Mouse (Mus musculus): ENCODE results near the gene Acox3. TPM values are rescaled to one million over a fixed set of nuclear protein-coding genes. Genes with fewer than 3 reads are reported as not detected.

Acox3 gene
- 78.2 and 82.6 TPM in 2 replicates for polyA plus RNA-seq (2012; rRNA removed)

- WGBS, result 1% methylated on average over 35 of the region's 35 CpGs
- Histone ChIP-seq H3K27ac (ENCODE audit: control insufficient read depth, insufficient read depth, low read length) (no peak within 1 kb of the TSS), H3K4me3 (ENCODE audit: control insufficient read depth, insufficient read depth, low read length) (peak within 1 kb of the TSS; percentile 94), H3K4me1 (replicated peaks; ENCODE audit: control insufficient read depth, insufficient read depth, low read length) (peaks cover 8% of the 10 kb centered on the region; the same call in 1 of the 2 replicates), H3K36me3 (ENCODE audit: control insufficient read depth, insufficient read depth, low read length) (no peaks in the 10 kb centered on the region), H3K27me3 (ENCODE audit: control insufficient read depth, insufficient read depth, low read length) (no peaks in the 10 kb centered on the region)
- TF ChIP-seq CTCF (IDR thresholded peaks at IDR 0.05; ENCODE audit: borderline replicate concordance, control insufficient read depth, extremely low read depth, insufficient read depth, low read length, poor library complexity) (no peak), POLR2A (IDR thresholded peaks at IDR 0.05; ENCODE audit: control insufficient read depth, extremely low read depth, insufficient read depth, low read length, poor library complexity) (no peak)
- peak; percentile 94 for DNase-seq
These were observed at the start of gene Acox3 for GRCm38 (mm10) chr5:35582445-35583220. Gene Acox3, plus strand, starts transcription at chr5:35583040.

GRCm38 (mm10) chr5:35536271-35536670, 46.6 kb upstream of the Acox3 start:
- H3K27ac ChIP-seq (ENCODE audit: control insufficient read depth, insufficient read depth, low read length), result no peak overlapping the region
- H3K4me3 ChIP-seq (ENCODE audit: control insufficient read depth, insufficient read depth, low read length), result no peak overlapping the region
- TF ChIP-seq CTCF (IDR thresholded peaks at IDR 0.05; ENCODE audit: borderline replicate concordance, control insufficient read depth, extremely low read depth, insufficient read depth, low read length, poor library complexity) (no peak), POLR2A (IDR thresholded peaks at IDR 0.05; ENCODE audit: control insufficient read depth, extremely low read depth, insufficient read depth, low read length, poor library complexity) (no peak)
- 64% methylated on average over 3 of the region's 3 CpGs for WGBS
- H3K36me3 ChIP-seq (ENCODE audit: control insufficient read depth, insufficient read depth, low read length), result no peaks in the 10 kb centered on the region
- H3K27me3 ChIP-seq (ENCODE audit: control insufficient read depth, insufficient read depth, low read length), result no peaks in the 10 kb centered on the region
- DNase-seq, result no peak
- no peaks in the 10 kb centered on the region for H3K4me1 ChIP-seq (replicated peaks; ENCODE audit: control insufficient read depth, insufficient read depth, low read length)

- no peaks in the 10 kb centered on the region for H3K36me3 ChIP-seq (ENCODE audit: control insufficient read depth, insufficient read depth, low read length)
- no peak for DNase-seq
- 63% methylated on average over 1 of the region's 1 CpGs for WGBS
- no peak overlapping the region for H3K4me3 ChIP-seq (ENCODE audit: control insufficient read depth, insufficient read depth, low read length)
- H3K27me3 ChIP-seq (ENCODE audit: control insufficient read depth, insufficient read depth, low read length), result no peaks in the 10 kb centered on the region
- H3K4me1 ChIP-seq (replicated peaks; ENCODE audit: control insufficient read depth, insufficient read depth, low read length), result no peaks in the 10 kb centered on the region
- H3K27ac ChIP-seq (ENCODE audit: control insufficient read depth, insufficient read depth, low read length), result no peak overlapping the region
- TF ChIP-seq POLR2A (IDR thresholded peaks at IDR 0.05; ENCODE audit: control insufficient read depth, extremely low read depth, insufficient read depth, low read length, poor library complexity), result no peak
- no peak for TF ChIP-seq CTCF (IDR thresholded peaks at IDR 0.05; ENCODE audit: borderline replicate concordance, control insufficient read depth, extremely low read depth, insufficient read depth, low read length, poor library complexity)
These were observed 45.4 kb upstream of the Acox3 start for GRCm38 (mm10) chr5:35537474-35537873.

GRCm38 (mm10) chr5:35538022-35538421, 44.8 kb upstream of the Acox3 start:
- whole genome bisulfite sequencing, result 81% methylated on average over 3 of the region's 3 CpGs
- TF ChIP-seq CTCF (IDR thresholded peaks at IDR 0.05; ENCODE audit: borderline replicate concordance, control insufficient read depth, extremely low read depth, insufficient read depth, low read length, poor library complexity) (no peak), POLR2A (IDR thresholded peaks at IDR 0.05; ENCODE audit: control insufficient read depth, extremely low read depth, insufficient read depth, low read length, poor library complexity) (no peak)
- Histone ChIP-seq H3K27me3 (ENCODE audit: control insufficient read depth, insufficient read depth, low read length) (no peaks in the 10 kb centered on the region), H3K27ac (ENCODE audit: control insufficient read depth, insufficient read depth, low read length) (no peak overlapping the region), H3K36me3 (ENCODE audit: control insufficient read depth, insufficient read depth, low read length) (no peaks in the 10 kb centered on the region), H3K4me3 (ENCODE audit: control insufficient read depth, insufficient read depth, low read length) (no peak overlapping the region), H3K4me1 (replicated peaks; ENCODE audit: control insufficient read depth, insufficient read depth, low read length) (no peaks in the 10 kb centered on the region)
- DNase-seq, result no peak

GRCm38 (mm10) chr5:35539576-35539975, 43.3 kb upstream of the Acox3 start:
- no peaks in the 10 kb centered on the region for H3K36me3 ChIP-seq (ENCODE audit: control insufficient read depth, insufficient read depth, low read length)
- no peak overlapping the region for H3K27ac ChIP-seq (ENCODE audit: control insufficient read depth, insufficient read depth, low read length)
- no peaks in the 10 kb centered on the region for H3K27me3 ChIP-seq (ENCODE audit: control insufficient read depth, insufficient read depth, low read length)
- no peak for DNase-seq
- H3K4me3 ChIP-seq (ENCODE audit: control insufficient read depth, insufficient read depth, low read length), result no peak overlapping the region
- 71% methylated on average over 4 of the region's 4 CpGs for WGBS
- no peaks in the 10 kb centered on the region for H3K4me1 ChIP-seq (replicated peaks; ENCODE audit: control insufficient read depth, insufficient read depth, low read length)
- no peak for TF ChIP-seq CTCF (IDR thresholded peaks at IDR 0.05; ENCODE audit: borderline replicate concordance, control insufficient read depth, extremely low read depth, insufficient read depth, low read length, poor library complexity)
- no peak for TF ChIP-seq POLR2A (IDR thresholded peaks at IDR 0.05; ENCODE audit: control insufficient read depth, extremely low read depth, insufficient read depth, low read length, poor library complexity)

GRCm38 (mm10) chr5:35540555-35540954, 42.3 kb upstream of the Acox3 start:
- Histone ChIP-seq H3K27ac (ENCODE audit: control insufficient read depth, insufficient read depth, low read length) (no peak overlapping the region), H3K4me3 (ENCODE audit: control insufficient read depth, insufficient read depth, low read length) (no peak overlapping the region), H3K36me3 (ENCODE audit: control insufficient read depth, insufficient read depth, low read length) (no peaks in the 10 kb centered on the region), H3K4me1 (replicated peaks; ENCODE audit: control insufficient read depth, insufficient read depth, low read length) (no peaks in the 10 kb centered on the region), H3K27me3 (ENCODE audit: control insufficient read depth, insufficient read depth, low read length) (no peaks in the 10 kb centered on the region)
- DNase-seq, result no peak
- WGBS, result 66% methylated on average over 5 of the region's 5 CpGs
- TF ChIP-seq POLR2A (IDR thresholded peaks at IDR 0.05; ENCODE audit: control insufficient read depth, extremely low read depth, insufficient read depth, low read length, poor library complexity) (no peak), CTCF (IDR thresholded peaks at IDR 0.05; ENCODE audit: borderline replicate concordance, control insufficient read depth, extremely low read depth, insufficient read depth, low read length, poor library complexity) (no peak)
